Mouse (Mus musculus) T-helper 2 cell (primary cell): ENCODE results near the gene Skint8.
"Not testable (repeated sequence)": the region's sequence is repeated elsewhere in the genome, so short reads cannot be mapped to it uniquely, and the experiment has no call there.

Source experiments
- in situ Hi-C: fragments of 300-600 bp; cut with MboI, MseI; formaldehyde crosslinking; loops from one replicate; pipeline ENCODE4 v1.15.1; 2025; ENCODE audit warnings: high pct_unique_total_duplicates

Skint8 gene

GRCm38 (mm10) chr4:111919092-111919491 lies at the start of gene Skint8:
Gene Skint8 (plus strand): TSS chr4:111919392.
- in situ Hi-C loops: loop anchor here (25.0 kb wide), 1 partner anchor 743 kb away; no protein-coding TSS in a partner anchor

- in situ Hi-C loops: no loop called here
Observed at GRCm38 (mm10) chr4:111880112-111880875, 38.9 kb upstream of the Skint8 start.

- in situ Hi-C loops: no loop called here
Observed at GRCm38 (mm10) chr4:111883543-111883942, 35.6 kb upstream of the Skint8 start.

GRCm38 (mm10) chr4:111886018-111886417 lies 33.2 kb upstream of the Skint8 start:
- in situ Hi-C loops: no loop called here

DNA sequence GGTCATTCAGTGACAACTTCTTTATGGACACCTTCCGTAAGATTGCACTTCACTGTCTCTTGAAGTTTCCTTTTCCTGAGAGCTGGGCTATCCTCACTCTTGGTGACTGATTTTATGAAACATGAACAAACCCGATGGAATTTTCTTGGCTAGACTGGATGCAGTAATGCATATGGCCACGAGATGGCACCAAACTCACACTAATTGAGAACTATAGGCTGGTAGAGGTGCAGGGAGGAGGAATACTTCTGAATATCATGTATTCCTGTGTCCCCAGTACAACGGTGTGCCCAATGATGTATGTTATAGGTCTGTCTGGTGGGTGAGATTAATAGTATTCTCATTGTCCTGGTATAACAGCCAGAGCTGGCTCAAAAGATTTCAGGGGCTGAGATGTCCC lies 32.6 kb upstream of the Skint8 start:
- in situ Hi-C loops: no loop called here

GRCm38 (mm10) chr4:111892138-111892537 lies 27.1 kb upstream of the Skint8 start:
- in situ Hi-C loops: no loop called here

DNA sequence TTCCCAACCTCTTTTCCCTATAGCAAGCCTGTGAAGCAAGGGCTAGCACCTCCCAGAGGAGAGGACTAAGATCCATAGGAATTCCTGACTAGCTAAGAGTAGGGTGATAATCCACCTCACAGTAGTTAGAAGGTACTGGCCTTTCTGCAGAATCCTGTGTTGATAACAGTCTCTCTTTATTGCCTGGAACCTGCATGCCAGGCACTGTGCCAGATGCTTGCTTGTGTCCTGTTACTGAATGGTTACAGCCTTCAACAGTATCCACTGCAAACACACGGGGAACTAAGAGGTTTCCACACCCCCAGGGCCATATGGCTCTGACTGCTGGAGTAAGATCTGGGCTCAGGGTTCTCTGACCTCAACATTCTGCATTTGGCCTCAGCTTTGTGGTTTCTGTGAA lies 21.4 kb upstream of the Skint8 start:
- in situ Hi-C loops: no loop called here

- in situ Hi-C loops: no loop called here
Observed at GRCm38 (mm10) chr4:111898566-111898965, 20.6 kb upstream of the Skint8 start.

DNA sequence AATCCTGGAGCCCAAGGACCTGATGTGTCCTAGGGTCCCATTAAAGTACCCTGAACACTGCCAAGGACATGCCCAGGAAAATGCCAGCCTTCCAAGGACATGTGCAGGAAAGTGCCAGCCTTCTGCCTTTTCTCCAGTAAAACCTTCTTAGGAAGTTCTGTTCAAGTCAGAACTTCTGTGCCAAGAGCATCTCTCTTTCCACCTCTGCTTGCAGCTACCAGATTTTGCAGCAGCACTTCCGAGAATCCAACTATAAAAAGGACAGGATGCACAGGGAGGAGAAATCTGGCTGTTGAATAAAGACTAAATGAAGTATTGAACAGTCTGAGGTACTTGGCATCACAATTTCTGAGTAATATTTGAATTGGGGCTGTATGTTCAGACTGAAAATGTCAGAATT lies 18.7 kb upstream of the Skint8 start:
- in situ Hi-C loops: loop anchor here (25.0 kb wide), 1 partner anchor 762 kb away; no protein-coding TSS in a partner anchor

- in situ Hi-C loops: loop anchor here (25.0 kb wide), 1 partner anchor 761 kb away; no protein-coding TSS in a partner anchor
Observed at GRCm38 (mm10) chr4:111901473-111901872, 17.7 kb upstream of the Skint8 start.

- in situ Hi-C loops: loop anchor here (25.0 kb wide), 1 partner anchor 760 kb away; no protein-coding TSS in a partner anchor
Observed at GRCm38 (mm10) chr4:111902775-111903174, 16.4 kb upstream of the Skint8 start, which contains the start of gene Slc5a9. Gene Slc5a9 (minus strand): TSS chr4:111902918.

GRCm38 (mm10) chr4:111907926-111908325 lies 11.3 kb upstream of the Skint8 start:
- in situ Hi-C loops: loop anchor here (25.0 kb wide), 1 partner anchor 754 kb away; no protein-coding TSS in a partner anchor

DNA sequence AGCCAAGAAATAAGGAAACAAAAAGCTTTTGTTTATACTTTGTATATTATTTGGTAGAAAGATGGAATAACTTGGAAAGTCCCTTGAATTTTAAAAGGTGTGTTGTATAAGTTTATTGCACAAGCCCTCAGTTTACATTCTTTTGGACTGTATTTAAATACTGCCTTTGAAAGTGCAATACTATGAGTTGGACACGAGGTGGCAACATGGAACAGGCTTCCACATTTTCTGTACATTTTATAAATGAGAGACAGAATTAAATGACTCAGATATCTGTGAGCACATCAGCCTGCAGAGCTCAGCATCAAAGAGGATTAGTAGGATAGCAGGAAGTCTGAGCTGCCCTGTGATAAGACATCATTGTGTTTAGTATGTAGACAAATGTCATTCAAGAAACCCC lies 42.1 kb downstream of the Skint8 start:
- in situ Hi-C loops: no loop called here

- in situ Hi-C loops: not testable (repeated sequence)
Observed at GRCm38 (mm10) chr4:111963241-111963640, 44.0 kb downstream of the Skint8 start.

DNA sequence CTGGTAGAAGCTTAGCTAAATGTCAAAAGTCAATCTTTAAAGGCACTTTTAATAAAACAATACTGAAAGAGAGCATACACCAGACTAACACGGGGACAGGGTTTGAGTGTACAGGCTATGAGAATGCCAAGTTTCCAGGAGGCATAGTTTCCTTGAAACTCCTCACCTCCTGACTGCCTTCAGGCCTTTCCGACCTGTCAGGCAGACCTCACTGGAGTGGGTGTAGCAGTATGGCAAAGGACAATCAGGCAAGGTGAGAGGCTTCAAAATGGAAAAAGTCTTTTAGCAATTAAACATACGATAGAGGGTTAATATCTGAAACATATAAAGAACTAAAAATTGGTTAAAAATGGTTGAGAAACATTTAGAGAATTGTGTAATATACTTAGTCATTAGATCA lies 44.5 kb downstream of the Skint8 start:
- in situ Hi-C loops: no loop called here

DNA sequence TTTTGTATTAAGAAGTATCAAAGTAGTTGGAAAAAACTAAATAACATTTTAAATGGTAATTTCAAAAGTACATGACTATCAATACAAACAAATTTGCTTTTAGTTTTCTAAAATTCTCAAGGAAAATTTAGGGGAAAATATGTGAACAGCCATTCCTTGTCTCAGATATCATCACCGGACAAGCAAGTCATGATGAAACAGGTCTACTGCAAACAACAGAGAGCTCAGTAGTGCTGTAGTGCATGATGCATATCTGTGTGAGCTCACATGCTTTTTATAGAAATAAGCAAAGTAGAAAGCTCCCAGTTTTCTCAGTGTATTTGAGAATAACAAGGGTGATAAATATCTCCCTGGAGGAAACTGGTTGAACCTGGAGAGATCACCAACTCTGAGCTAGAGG lies 53.4 kb downstream of the Skint8 start, which contains the start of gene Skint7:
TSS of gene Skint7 (plus strand) at position 301 of the 400 bp plus-strand sequence.
- in situ Hi-C loops: no loop called here
